Mouse (Mus musculus): ENCODE measurements at regions not wholly inside any gene's neighbourhood (a gene's known extent, or its start where the extent isn't known, plus 50 kb on each side); places are given as distances from the start of the nearest gene placed in this dataset.

DNA sequence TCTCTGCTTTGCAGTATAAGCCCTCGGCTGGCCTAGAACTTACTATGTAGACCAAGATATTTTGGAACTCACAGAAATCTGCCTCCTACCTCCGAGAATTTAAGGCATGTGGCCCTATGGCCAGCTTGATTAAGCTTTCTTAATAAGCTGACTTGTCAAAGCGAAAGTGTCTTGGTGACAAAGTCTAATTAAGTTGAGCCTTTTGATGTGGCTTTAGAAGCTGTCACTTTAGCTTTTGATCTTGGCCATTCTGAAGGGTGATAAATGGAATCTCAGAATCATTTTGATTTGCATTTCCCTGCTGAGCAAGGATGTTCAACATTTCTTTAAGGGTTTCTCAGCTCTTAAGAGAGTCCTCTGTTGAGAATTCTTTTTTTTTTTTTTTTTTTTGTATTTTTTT is 67.6 kb upstream of the Tdrd3 start:
- TF ChIP-seq CTCF (IDR thresholded peaks at IDR 0.05; ENCODE audit: extremely low read depth, insufficient read length, insufficient replicate concordance, low read depth, low read length) (no peak), POLR2A (IDR thresholded peaks at IDR 0.05; ENCODE audit: low read depth, low read length) (no peak)
